Mouse (Mus musculus) kidney, embryonic 14.5 days (tissue): ENCODE measurements around the gene Mafb. TPM values are rescaled to one million over a fixed set of nuclear protein-coding genes. Genes with fewer than 3 reads are reported as not detected.

Source experiments
- ATAC-seq: fragments of 200-750 bp; cut with Nextera tagmentation; 2 replicates; pipeline ENCODE4 v1.8.0; 2017; ENCODE audit warnings: moderate number of reproducible peaks, mild to moderate bottlenecking, moderate TSS enrichment, moderate library complexity; ENCODE audit not compliant: low FRiP score, low TSS enrichment
- H3K27ac ChIP-seq: fragments of 300-500 bp; sonication (generic); 2 replicates; pipeline ENCODE4 v1.5.1; 2014; ENCODE audit warnings: low read depth, mild to moderate bottlenecking, low read length, moderate library complexity, mixed read lengths
- H3K27me3 ChIP-seq: fragments of 300-500 bp; sonication (generic); 2 replicates; pipeline ENCODE4 v1.6.1; 2014; ENCODE audit warnings: mild to moderate bottlenecking, low read length; ENCODE audit not compliant: control insufficient read depth, insufficient read depth
- H3K36me3 ChIP-seq: fragments of 300-500 bp; sonication (generic); 2 replicates; pipeline ENCODE4 v1.6.1; 2014; ENCODE audit warnings: low read length, mixed read lengths; ENCODE audit not compliant: control insufficient read depth, insufficient read depth
- H3K4me1 ChIP-seq: fragments of 300-500 bp; sonication (generic); 2 replicates; pipeline ENCODE4 v1.6.1; 2014; ENCODE audit warnings: low read length, mixed read lengths; ENCODE audit not compliant: control insufficient read depth, insufficient read depth
- H3K4me2 ChIP-seq: fragments of 300-500 bp; sonication (generic); replicated peaks from 2 replicates; pipeline ENCODE4 v1.6.1; 2014; ENCODE audit warnings: low read depth, mild to moderate bottlenecking, low read length
- H3K4me3 ChIP-seq: fragments of 300-500 bp; sonication (generic); 2 replicates; pipeline ENCODE4 v1.5.1; 2014; ENCODE audit warnings: mild to moderate bottlenecking, low read length
- H3K9ac ChIP-seq: fragments of 300-500 bp; sonication (generic); 2 replicates; pipeline ENCODE4 v1.6.1; 2014; ENCODE audit warnings: low read depth, mild to moderate bottlenecking, low read length, moderate library complexity
- H3K9me3 ChIP-seq: fragments of 300-500 bp; sonication (generic); 2 replicates; pipeline ENCODE4 v1.6.1; 2016; ENCODE audit warnings: low read length; ENCODE audit not compliant: control insufficient read depth
- WGBS: fragments of 180-500 bp; shearing (Covaris S2); extraction: QIAGEN DNeasy Blood & Tissue Kit; methylation state at CpG from one replicate; pipeline ENCODE4 v1.1.7; 2014; 5-methylcytosine and 5-hydroxymethylcytosine counted together
- polyA plus RNA-seq: library from polyadenylated mRNA; unstranded; fragments of >200 nt; fragmentation: Nextera tagmentation; extraction: Ambion mirVana; gene quantifications from 2 replicates; pipeline ENCODE4 v1.2.1, GENCODE M21; 2014

The Mafb gene
- polyA plus RNA-seq, 1 experiment from 2014 or later = 33.2 TPM

- no peaks in the 10 kb centered on the region for H3K4me1 ChIP-seq
- H3K27ac ChIP-seq = no peak overlapping the region
- no peaks in the 10 kb centered on the region for H3K36me3 ChIP-seq
- 63% methylated on average over 3 of the region's 3 CpGs for WGBS
- no peak overlapping the region for H3K4me2 ChIP-seq
- H3K9me3 ChIP-seq = no peaks in the 10 kb centered on the region
- no peak overlapping the region for H3K9ac ChIP-seq
- H3K27me3 ChIP-seq = no peaks in the 10 kb centered on the region; the same call in 1 of the 2 replicates
- no peak for ATAC-seq
- no peak overlapping the region for H3K4me3 ChIP-seq
Measured at GRCm38 (mm10) chr2:160392648-160393047, 25.8 kb upstream of the Mafb start.

- Histone ChIP-seq H3K4me1 (0 out of 2 replicates have a peak, but pooled peaks cover 2% of the 10 kb centered on the region), H3K36me3 (no peaks in the 10 kb centered on the region), H3K4me2 (no peak overlapping the region), H3K27me3 (no peaks in the 10 kb centered on the region; the same call in 1 of the 2 replicates), H3K9me3 (no peaks in the 10 kb centered on the region), H3K4me3 (no peak overlapping the region), H3K27ac (no peak overlapping the region), H3K9ac (no peak overlapping the region)
- ATAC-seq = no peak
- WGBS = 27% methylated on average over 5 of the region's 5 CpGs
Measured at GRCm38 (mm10) chr2:160388596-160388995, 21.7 kb upstream of the Mafb start.

DNA sequence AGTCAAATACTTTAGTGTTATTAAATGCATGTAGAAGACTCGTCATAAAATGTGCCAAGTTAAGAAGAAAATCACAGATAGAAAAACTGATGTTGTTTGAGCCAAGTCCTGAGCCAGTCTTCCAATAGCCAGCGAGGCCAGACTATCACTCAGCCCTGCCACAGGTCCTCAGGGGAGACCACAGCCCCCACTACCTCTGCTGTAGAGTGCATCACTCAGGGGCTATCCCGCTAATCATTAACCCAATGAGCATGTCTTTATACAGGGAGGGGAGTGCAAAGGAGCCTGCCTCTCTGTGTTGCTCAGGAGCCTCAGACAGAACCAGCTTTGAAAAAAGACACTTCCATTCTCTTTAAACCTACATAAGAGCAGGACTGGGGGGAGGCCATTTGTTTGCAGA lies 16.6 kb upstream of the Mafb start:
- no peak overlapping the region for H3K4me2 ChIP-seq
- peaks cover 4% of the 10 kb centered on the region; the same call in 1 of the 2 replicates for H3K27me3 ChIP-seq
- WGBS = 55% methylated on average over 3 of the region's 3 CpGs
- H3K4me1 ChIP-seq = 0 out of 2 replicates have a peak, but pooled peaks cover 4% of the 10 kb centered on the region
- no peak overlapping the region for H3K4me3 ChIP-seq
- H3K36me3 ChIP-seq = no peaks in the 10 kb centered on the region
- peak; percentile 83 for ATAC-seq
- H3K9me3 ChIP-seq = no peaks in the 10 kb centered on the region
- no peak overlapping the region for H3K27ac ChIP-seq
- no peak overlapping the region for H3K9ac ChIP-seq

DNA sequence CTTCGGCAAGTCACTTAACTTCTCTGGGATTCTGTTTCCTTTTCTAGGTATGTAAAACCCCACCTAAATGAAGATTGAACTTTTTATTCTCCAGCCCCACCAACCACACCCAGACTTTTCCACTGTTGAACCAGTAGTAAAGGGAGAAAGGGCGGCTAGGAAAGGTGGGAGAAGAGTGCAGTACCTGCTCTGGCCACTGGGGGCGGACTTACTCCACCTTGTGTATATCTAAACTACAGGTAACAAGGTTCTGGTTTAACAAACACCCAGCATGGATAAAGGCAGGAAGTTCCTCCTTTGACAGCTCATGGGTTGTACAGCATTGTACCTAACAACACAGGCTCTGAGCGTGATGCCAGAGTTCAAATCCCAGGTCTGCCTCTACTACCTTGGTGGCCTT lies 11.4 kb upstream of the Mafb start:
- H3K36me3 ChIP-seq = no peaks in the 10 kb centered on the region
- H3K27me3 ChIP-seq = peaks cover 26% of the 10 kb centered on the region
- no peak for ATAC-seq

GRCm38 (mm10) chr2:160376236-160376635 lies 9.4 kb upstream of the Mafb start:
- no peak overlapping the region for H3K4me2 ChIP-seq
- no peaks in the 10 kb centered on the region for H3K36me3 ChIP-seq
- WGBS = 49% methylated on average over 5 of the region's 5 CpGs
- no peak overlapping the region for H3K4me3 ChIP-seq
- H3K27me3 ChIP-seq = peaks cover 45% of the 10 kb centered on the region
- ATAC-seq = no peak
- H3K27ac ChIP-seq = no peak overlapping the region
- peaks cover 4% of the 10 kb centered on the region; the same call in 1 of the 2 replicates for H3K4me1 ChIP-seq
- no peak overlapping the region for H3K9ac ChIP-seq
- H3K9me3 ChIP-seq = no peaks in the 10 kb centered on the region

More for the DNA sequence above, 11.4 kb upstream of the Mafb start:
- Histone ChIP-seq H3K4me1 (peaks cover 4% of the 10 kb centered on the region; the same call in 1 of the 2 replicates), H3K4me2 (no peak overlapping the region), H3K27ac (no peak overlapping the region), H3K9ac (no peak overlapping the region), H3K9me3 (no peaks in the 10 kb centered on the region), H3K4me3 (no peak overlapping the region)
- WGBS = 50% methylated on average over 4 of the region's 4 CpGs

- 2% methylated on average over 25 of the region's 25 CpGs for WGBS
- no peak overlapping the region for H3K9ac ChIP-seq
- H3K4me3 ChIP-seq = peak overlapping the region; percentile 38; the same call in 1 of the 2 replicates
- H3K4me1 ChIP-seq = peaks cover 14% of the 10 kb centered on the region; the same call in 1 of the 2 replicates
- ATAC-seq = no peak
- H3K27me3 ChIP-seq = peaks cover 60% of the 10 kb centered on the region
- H3K4me2 ChIP-seq = peak overlapping the region; percentile 97
- no peak overlapping the region for H3K27ac ChIP-seq
- no peaks in the 10 kb centered on the region for H3K36me3 ChIP-seq
- no peaks in the 10 kb centered on the region for H3K9me3 ChIP-seq
Measured at GRCm38 (mm10) chr2:160369653-160370420, 3.0 kb upstream of the Mafb start.

- peaks cover 11% of the 10 kb centered on the region; the same call in 1 of the 2 replicates for H3K4me1 ChIP-seq
- H3K27me3 ChIP-seq = peaks cover 56% of the 10 kb centered on the region
- H3K4me2 ChIP-seq = peak overlapping the region; percentile 97
- no peaks in the 10 kb centered on the region for H3K9me3 ChIP-seq
- H3K4me3 ChIP-seq = peak overlapping the region; percentile 38
- H3K36me3 ChIP-seq = no peaks in the 10 kb centered on the region
- no peak for ATAC-seq
- WGBS = under 1% methylated on average over 52 of the region's 52 CpGs
- no peak overlapping the region for H3K27ac ChIP-seq
- H3K9ac ChIP-seq = no peak overlapping the region; the same call in 1 of the 2 replicates
Measured at GRCm38 (mm10) chr2:160368422-160369357, 1.8 kb upstream of the Mafb start.

- Histone ChIP-seq H3K9ac (peak overlapping the region; percentile 76), H3K36me3 (no peaks in the 10 kb centered on the region), H3K9me3 (no peaks in the 10 kb centered on the region), H3K4me2 (peak overlapping the region; percentile 97), H3K27ac (peak overlapping the region; percentile 71; the same call in 1 of the 2 replicates), H3K4me1 (peaks cover 11% of the 10 kb centered on the region; the same call in 1 of the 2 replicates), H3K27me3 (peaks cover 57% of the 10 kb centered on the region), H3K4me3 (peak overlapping the region; percentile 58)
- under 1% methylated on average over 45 of the region's 45 CpGs for WGBS
- ATAC-seq = peak; percentile 58
Measured at GRCm38 (mm10) chr2:160367448-160368208, 763 bp upstream of the Mafb start.
